Mouse (Mus musculus): Measurements from ENCODE around the gene Gas2.

DNA sequence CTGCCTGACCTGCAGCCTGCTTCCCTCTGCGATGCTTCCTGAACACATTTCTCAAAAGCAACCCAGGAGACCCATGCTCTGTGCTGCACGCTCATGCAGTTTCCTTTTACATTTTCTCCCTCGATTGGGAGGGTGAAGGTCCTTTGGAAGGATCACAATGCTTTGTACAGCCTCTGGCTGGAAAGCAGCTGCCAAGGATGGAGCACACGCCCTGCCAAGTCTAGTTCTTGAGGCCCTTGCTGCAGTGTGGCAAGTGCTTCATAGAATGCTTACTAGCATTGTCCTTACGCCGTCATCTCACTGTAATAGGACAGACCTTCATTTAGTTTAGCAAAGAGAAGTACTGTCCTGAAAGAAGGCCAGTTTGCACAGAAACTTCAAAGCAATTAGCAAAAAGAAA, 37.3 kb downstream of the Gas2 start:
- TF ChIP-seq GATA1 (IDR thresholded peaks at IDR 0.05; ENCODE audit: borderline replicate concordance, low read length), result no peak
- no peak for TF ChIP-seq FLI1 (IDR thresholded peaks at IDR 0.05; ENCODE audit: low read length)
